Mouse (Mus musculus) kidney, postnatal 36 days (tissue): Measurements from ENCODE around the gene Col4a2.
A peak's percentile ranks its signal among the peaks of the same experiment; 100 is the strongest.

Experiments
- DNase-seq, 2 experiments: peaks; one replicate each; pipeline ENCODE4 v3.0.0; 2021 to 2022; ENCODE audit warnings: mixed read lengths in 2 of 2

The Col4a2 gene

GRCm38 (mm10) chr8:11385272-11385905, 72.8 kb downstream of the Col4a2 start:
- no peak for DNase-seq

- DNase-seq: no peak
Measured at GRCm38 (mm10) chr8:11387282-11387681, 74.7 kb downstream of the Col4a2 start.

- DNase-seq: peak in 1 of 2 experiments; percentile 32
Measured at GRCm38 (mm10) chr8:11389275-11390050, 76.9 kb downstream of the Col4a2 start.

- DNase-seq: peak; percentile 86 to 90
Measured at GRCm38 (mm10) chr8:11392739-11393138, 80.1 kb downstream of the Col4a2 start.

GRCm38 (mm10) chr8:11393161-11393560, 80.6 kb downstream of the Col4a2 start:
- peak in 1 of 2 experiments; percentile 25 for DNase-seq

GRCm38 (mm10) chr8:11393607-11394006, 81.0 kb downstream of the Col4a2 start:
- peak in 1 of 2 experiments; percentile 24 for DNase-seq

- DNase-seq: peak; percentile 42 to 56
Measured at GRCm38 (mm10) chr8:11394773-11395172, 82.2 kb downstream of the Col4a2 start.

- peak in 1 of 2 experiments; percentile 16 for DNase-seq
Measured at GRCm38 (mm10) chr8:11395601-11396000, 83.0 kb downstream of the Col4a2 start.

GRCm38 (mm10) chr8:11396111-11396510, 83.5 kb downstream of the Col4a2 start:
- peak in 1 of 2 experiments; percentile 49 for DNase-seq

- DNase-seq: no peak
Measured at GRCm38 (mm10) chr8:11397126-11397525, 84.5 kb downstream of the Col4a2 start.

GRCm38 (mm10) chr8:11399706-11400105, 87.1 kb downstream of the Col4a2 start:
- DNase-seq: no peak

GRCm38 (mm10) chr8:11400244-11400643, 87.6 kb downstream of the Col4a2 start:
- peak; percentile 59 to 70 for DNase-seq

- no peak for DNase-seq
Measured at GRCm38 (mm10) chr8:11401183-11401582, 88.6 kb downstream of the Col4a2 start.

- DNase-seq: no peak
Measured at GRCm38 (mm10) chr8:11402220-11402619, 89.6 kb downstream of the Col4a2 start.

GRCm38 (mm10) chr8:11403813-11404212, 91.2 kb downstream of the Col4a2 start:
- DNase-seq: no peak

GRCm38 (mm10) chr8:11404614-11405013, 92.0 kb downstream of the Col4a2 start:
- DNase-seq: no peak

- peak; percentile 67 to 68 for DNase-seq
Measured at GRCm38 (mm10) chr8:11405722-11406481, 93.3 kb downstream of the Col4a2 start.

GRCm38 (mm10) chr8:11411504-11412124, 99.0 kb downstream of the Col4a2 start:
- DNase-seq: no peak

- DNase-seq: no peak
Measured at GRCm38 (mm10) chr8:11412450-11412849, 99.8 kb downstream of the Col4a2 start.

- DNase-seq: no peak
Measured at GRCm38 (mm10) chr8:11414304-11414703, 101.7 kb downstream of the Col4a2 start.

GRCm38 (mm10) chr8:11415089-11415488, 102.5 kb downstream of the Col4a2 start:
- DNase-seq: no peak

GRCm38 (mm10) chr8:11417762-11418161, 105.2 kb downstream of the Col4a2 start:
- DNase-seq: no peak

- DNase-seq: peak in 1 of 2 experiments; percentile 36
Measured at GRCm38 (mm10) chr8:11419232-11419631, 106.6 kb downstream of the Col4a2 start.
